Mouse (Mus musculus): Measurements from ENCODE around the gene Odf3l2.

Gene Odf3l2

GRCm38 (mm10) chr10:79645711-79646110 is at the start of gene Odf3l2:
Gene Odf3l2, minus strand, starts transcription at chr10:79645738.
- DNase-seq = no peak

GRCm38 (mm10) chr10:79694379-79694655 is 48.8 kb upstream of the Odf3l2 start:
- no peak for DNase-seq

GRCm38 (mm10) chr10:79693580-79694378 is 48.2 kb upstream of the Odf3l2 start:
- no peak for DNase-seq

GRCm38 (mm10) chr10:79691986-79692548 is 46.5 kb upstream of the Odf3l2 start:
- DNase-seq = no peak

- DNase-seq = no peak
Observed at GRCm38 (mm10) chr10:79689178-79689577, 43.6 kb upstream of the Odf3l2 start.

- no peak for DNase-seq
Observed at GRCm38 (mm10) chr10:79688720-79689119, 43.2 kb upstream of the Odf3l2 start, which contains the start of gene Gzmm. Gene Gzmm, plus strand, starts transcription at chr10:79689020.

GRCm38 (mm10) chr10:79687513-79687912 is 42.0 kb upstream of the Odf3l2 start:
- DNase-seq = no peak

GRCm38 (mm10) chr10:79686691-79687090 is 41.2 kb upstream of the Odf3l2 start:
- no peak for DNase-seq

GRCm38 (mm10) chr10:79686219-79686618 is 40.7 kb upstream of the Odf3l2 start:
- no peak for DNase-seq

- no peak for DNase-seq
Observed at GRCm38 (mm10) chr10:79684770-79685600, 39.4 kb upstream of the Odf3l2 start.

- DNase-seq = peak; percentile 41
Observed at GRCm38 (mm10) chr10:79683726-79684640, 38.4 kb upstream of the Odf3l2 start.

GRCm38 (mm10) chr10:79682916-79683582 is 37.5 kb upstream of the Odf3l2 start:
- DNase-seq = peak; percentile 77

GRCm38 (mm10) chr10:79682551-79682915 is 37.0 kb upstream of the Odf3l2 start:
- no peak for DNase-seq

- DNase-seq = peak; percentile 98
Observed at GRCm38 (mm10) chr10:79681591-79682245, 36.2 kb upstream of the Odf3l2 start, which contains the start of gene Cdc34. Gene Cdc34, plus strand, starts transcription at chr10:79682195.

GRCm38 (mm10) chr10:79680606-79681495 is 35.3 kb upstream of the Odf3l2 start:
- no peak for DNase-seq

- DNase-seq = no peak
Observed at GRCm38 (mm10) chr10:79675346-79676035, 30.0 kb upstream of the Odf3l2 start.

- DNase-seq = no peak
Observed at GRCm38 (mm10) chr10:79673054-79673453, 27.5 kb upstream of the Odf3l2 start.

GRCm38 (mm10) chr10:79672088-79672455 is 26.5 kb upstream of the Odf3l2 start:
- no peak for DNase-seq

GRCm38 (mm10) chr10:79671396-79672087 is 26.0 kb upstream of the Odf3l2 start:
- DNase-seq = no peak
